Mouse (Mus musculus) stomach, postnatal 0 days (tissue): ENCODE measurements around the gene Tcirg1.

Source experiments
- CTCF ChIP-seq: IDR thresholded peaks from 2 replicates; pipeline ENCODE4 v1.5.1; 2016; ENCODE audit warnings: antibody characterized with exemption, low read depth, mild to moderate bottlenecking, moderate library complexity
- EP300 ChIP-seq: optimal IDR thresholded peaks from 2 replicates; pipeline ENCODE3; 2016; ENCODE audit warnings: antibody characterized with exemption

DNA sequence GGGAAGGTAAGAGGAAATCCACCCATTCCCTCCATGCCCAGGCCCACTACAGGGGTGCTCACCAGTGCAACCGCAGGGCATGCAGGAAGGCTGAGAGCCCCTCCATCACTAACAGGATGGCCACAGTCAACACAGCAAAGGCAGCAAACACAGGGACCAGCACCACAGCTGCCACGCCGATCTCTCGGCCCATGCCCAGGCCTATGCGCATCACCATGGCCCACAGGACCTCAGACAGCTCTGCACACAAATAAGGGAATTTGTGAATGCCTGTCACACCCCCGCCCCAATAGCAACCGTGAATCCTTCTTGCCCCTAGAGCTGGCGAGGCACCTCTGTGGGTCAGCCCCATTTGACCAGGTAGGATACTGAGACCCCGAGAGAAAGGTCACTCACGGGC is 10.7 kb downstream of the Tcirg1 start:
- TF ChIP-seq EP300 = no peak
- no peak for TF ChIP-seq CTCF
